Mouse (Mus musculus) stomach, embryonic 14.5 days (tissue): Measurements from ENCODE around the gene Sh2d1b1. TPM values are rescaled to one million over a fixed set of nuclear protein-coding genes. Genes with fewer than 3 reads are reported as not detected.

Experiments used
- ATAC-seq: fragments of 200-750 bp; cut with Nextera tagmentation; 2 replicates; pipeline ENCODE4 v1.8.0; 2017; ENCODE audit warnings: low read depth, moderate TSS enrichment; ENCODE audit not compliant: insufficient number of reproducible peaks, insufficient read depth, low FRiP score
- H3K27ac ChIP-seq: fragments of 300-500 bp; sonication (generic); 2 replicates; pipeline ENCODE4 v1.5.1; 2014; ENCODE audit warnings: mild to moderate bottlenecking, low read length, moderate library complexity, mixed read lengths
- H3K27me3 ChIP-seq: fragments of 300-500 bp; sonication (generic); 2 replicates; pipeline ENCODE4 v1.6.1; 2014; ENCODE audit warnings: low read length, control low read depth, mixed read lengths; ENCODE audit not compliant: control insufficient read depth, insufficient read depth
- H3K36me3 ChIP-seq: fragments of 300-500 bp; sonication (generic); 2 replicates; pipeline ENCODE4 v1.6.1; 2014; ENCODE audit warnings: mild to moderate bottlenecking, control low read depth, low read length, moderate library complexity, mixed read lengths; ENCODE audit not compliant: control insufficient read depth, insufficient read depth
- H3K4me1 ChIP-seq: fragments of 300-500 bp; sonication (generic); 2 replicates; pipeline ENCODE4 v1.6.1; 2014; ENCODE audit warnings: low read length, control low read depth, mixed read lengths; ENCODE audit not compliant: control insufficient read depth, insufficient read depth
- H3K4me2 ChIP-seq: fragments of 300-500 bp; sonication (generic); replicated peaks from 2 replicates; pipeline ENCODE4 v1.6.1; 2014; ENCODE audit warnings: low read depth, low read length, control low read depth
- H3K4me3 ChIP-seq: fragments of 300-500 bp; sonication (generic); 2 replicates; pipeline ENCODE4 v1.5.1; 2014; ENCODE audit warnings: low read depth, low read length, control low read depth
- H3K9ac ChIP-seq: fragments of 300-500 bp; sonication (generic); replicated peaks from 2 replicates; pipeline ENCODE4 v1.6.1; 2014; ENCODE audit warnings: low read depth, mild to moderate bottlenecking, control low read depth, low read length, moderate library complexity, mixed read lengths
- H3K9me3 ChIP-seq: fragments of 300-500 bp; sonication (generic); 2 replicates; pipeline ENCODE4 v1.6.1; 2016; ENCODE audit warnings: low read depth, low read length, control low read depth; ENCODE audit not compliant: control insufficient read depth
- WGBS: fragments of 180-500 bp; shearing (Covaris S2); extraction: QIAGEN DNeasy Blood & Tissue Kit; methylation state at CpG from one replicate; pipeline ENCODE4 v1.1.7; 2014; 5-methylcytosine and 5-hydroxymethylcytosine counted together
- polyA plus RNA-seq: library from polyadenylated mRNA; unstranded; fragments of >200 nt; fragmentation: Nextera tagmentation; extraction: Ambion mirVana; gene quantifications from 2 replicates; pipeline ENCODE4 v1.2.1, GENCODE M21; 2014

Sh2d1b1 gene
- polyA plus RNA-seq, 1 experiment from 2014 or later = 0.22 TPM

GRCm38 (mm10) chr1:170332775-170333174, 55.7 kb downstream of the Sh2d1b1 start:
- no peak overlapping the region for H3K27ac ChIP-seq
- H3K4me2 ChIP-seq = no peak overlapping the region
- H3K4me3 ChIP-seq = no peak overlapping the region
- no peaks in the 10 kb centered on the region for H3K4me1 ChIP-seq
- H3K9me3 ChIP-seq = no peaks in the 10 kb centered on the region
- no peak for ATAC-seq
- no peaks in the 10 kb centered on the region for H3K27me3 ChIP-seq
- H3K36me3 ChIP-seq = no peaks in the 10 kb centered on the region; the same call in 1 of the 2 replicates
- H3K9ac ChIP-seq = no peak overlapping the region
- 82% methylated on average over 4 of the region's 4 CpGs for WGBS

Other genes starting within 250 kb of the Sh2d1b1 start
- 60.4 and 62.2 TPM in 2 replicates for gene Ddr2, start 166.6 kb upstream of the Sh2d1b1 start, polyA plus RNA-seq
- 48.1 and 53.4 TPM in 2 replicates for gene Uap1, start 102.4 kb upstream of the Sh2d1b1 start, polyA plus RNA-seq
- 10.0 and 12.2 TPM in 2 replicates for gene Uhmk1, start 61.9 kb upstream of the Sh2d1b1 start, polyA plus RNA-seq
- gene Sh2d1b2, start 44.6 kb upstream of the Sh2d1b1 start, polyA plus RNA-seq = 0.10 TPM in 1 of 2 replicates, not detected in the other
- gene Gm7694, start 29.0 kb downstream of the Sh2d1b1 start, polyA plus RNA-seq = 5.7 and 6.0 TPM in 2 replicates
- gene Spata46, start 31.5 kb downstream of the Sh2d1b1 start, polyA plus RNA-seq = 2.7 and 3.9 TPM in 2 replicates